Mouse (Mus musculus) embryonic fibroblast, embryonic 13.5 days (primary cell): ENCODE results near the gene Kras.

ENCODE experiments used
- CTCF ChIP-seq: IDR thresholded peaks from 2 replicates; pipeline ENCODE4 v1.5.1; 2011; ENCODE audit warnings: mild to moderate bottlenecking, control low read depth, low read length, moderate library complexity, borderline replicate concordance; ENCODE audit not compliant: insufficient read depth
- POLR2A ChIP-seq: IDR thresholded peaks from 2 replicates; pipeline ENCODE4 v1.6.1; 2011; ENCODE audit warnings: low read depth, mild to moderate bottlenecking, control low read depth, low read length, moderate library complexity

DNA sequence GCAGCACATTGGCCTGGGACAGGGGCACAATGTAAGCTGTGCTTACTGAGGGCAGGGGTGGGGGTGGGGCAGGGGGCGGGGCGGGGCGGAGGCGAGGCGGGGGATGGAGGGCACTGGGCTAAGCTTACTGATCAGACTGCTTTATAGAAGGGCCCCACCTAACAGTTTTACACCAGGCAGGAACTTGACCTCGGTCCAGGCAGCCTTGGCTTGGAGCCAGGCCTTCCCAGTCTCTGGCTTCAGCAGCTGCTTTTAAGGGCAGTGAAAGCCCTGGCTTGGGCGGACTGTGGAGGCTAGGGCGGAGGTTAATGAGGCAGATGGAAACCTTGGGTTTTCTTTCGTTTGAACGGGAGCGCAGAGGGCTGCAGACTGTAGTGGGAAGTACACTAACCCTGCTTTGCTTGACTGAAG lies 76.3 kb downstream of the Kras start:
- no peak for TF ChIP-seq POLR2A
- TF ChIP-seq CTCF: no peak
